Mouse (Mus musculus) T-cell, adult 2 months (primary cell): ENCODE data around the gene Hhipl1.

Source experiments
- DNase-seq: peaks from one replicate; pipeline ENCODE4 v3.0.0; 2022; ENCODE audit warnings: low spot score

Gene Hhipl1

DNA sequence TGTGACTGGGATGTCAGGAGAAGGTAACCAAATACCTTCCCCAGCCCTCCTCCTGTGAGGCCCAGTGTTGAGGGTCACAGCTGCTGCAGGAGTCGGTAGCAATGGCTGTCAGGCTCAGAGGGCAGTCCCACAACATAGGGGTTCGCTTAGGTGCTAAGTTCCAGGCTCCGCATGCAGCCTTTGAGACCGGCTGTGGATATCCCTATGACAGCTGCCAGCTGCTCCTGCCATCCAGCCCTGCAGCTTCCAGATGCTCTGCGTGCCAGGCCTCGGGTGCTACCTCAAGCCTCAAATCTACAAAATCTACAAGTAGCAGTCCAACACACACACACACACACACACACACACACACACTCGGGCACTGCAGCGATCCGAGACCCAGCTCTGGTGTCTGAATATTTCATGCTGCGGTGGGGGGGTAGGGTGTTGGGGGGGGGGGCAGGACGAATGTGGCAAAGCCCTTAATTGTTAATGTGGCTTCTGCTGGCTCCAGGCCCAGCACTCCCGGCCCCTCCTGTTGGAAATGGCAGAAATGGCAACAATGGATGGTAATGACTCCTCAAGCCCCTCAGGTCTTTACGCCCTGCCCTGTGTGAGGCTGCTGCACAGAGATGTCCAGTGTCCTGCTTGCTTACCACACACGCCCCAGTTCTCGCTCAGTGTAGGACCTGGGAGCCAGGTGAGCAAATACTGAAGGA is 27.7 kb upstream of the Hhipl1 start:
- DNase-seq = no peak

GRCm38 (mm10) chr12:108284455-108285224 is 21.4 kb upstream of the Hhipl1 start:
- DNase-seq = no peak

DNA sequence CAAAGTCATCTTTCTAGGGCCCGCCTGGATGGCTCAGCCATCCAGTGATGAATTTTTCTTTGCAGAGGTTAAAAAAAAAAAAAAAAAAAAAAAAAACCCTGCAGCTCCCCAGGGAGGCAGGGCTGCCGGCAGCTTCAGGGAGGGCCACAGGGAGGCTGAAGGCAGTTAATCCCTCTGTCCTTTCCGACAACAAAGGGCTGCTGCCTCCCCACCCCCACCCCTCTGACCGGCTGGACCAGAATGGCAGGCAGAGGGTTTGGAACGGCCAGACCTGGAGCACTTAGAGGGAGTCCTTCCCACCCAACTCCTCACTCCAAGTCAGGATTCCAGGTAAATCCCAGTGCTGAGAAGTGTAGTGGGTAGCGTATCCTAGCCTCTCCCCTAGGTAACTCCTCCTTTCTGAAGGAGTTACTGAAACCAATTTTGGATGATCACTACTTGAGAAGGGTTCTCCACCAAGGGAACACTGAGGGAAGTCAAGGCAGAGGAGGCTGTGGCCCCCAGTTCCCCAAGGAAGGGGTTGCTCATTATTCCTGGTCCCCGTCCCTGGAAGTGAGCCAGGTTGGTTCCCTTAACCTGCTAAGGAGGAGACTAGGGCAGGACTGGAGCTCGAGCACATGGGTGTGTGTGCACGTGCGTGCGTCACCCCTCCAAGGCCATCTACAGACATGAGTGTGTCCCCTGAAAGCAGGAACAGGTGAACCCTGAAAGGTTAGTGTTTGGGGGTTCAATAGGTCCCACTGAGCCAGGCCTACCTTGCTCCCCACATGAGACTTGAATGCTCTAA is 20.7 kb upstream of the Hhipl1 start:
- DNase-seq = no peak

- DNase-seq = no peak
Observed at GRCm38 (mm10) chr12:108286381-108286780, 19.7 kb upstream of the Hhipl1 start.

DNA sequence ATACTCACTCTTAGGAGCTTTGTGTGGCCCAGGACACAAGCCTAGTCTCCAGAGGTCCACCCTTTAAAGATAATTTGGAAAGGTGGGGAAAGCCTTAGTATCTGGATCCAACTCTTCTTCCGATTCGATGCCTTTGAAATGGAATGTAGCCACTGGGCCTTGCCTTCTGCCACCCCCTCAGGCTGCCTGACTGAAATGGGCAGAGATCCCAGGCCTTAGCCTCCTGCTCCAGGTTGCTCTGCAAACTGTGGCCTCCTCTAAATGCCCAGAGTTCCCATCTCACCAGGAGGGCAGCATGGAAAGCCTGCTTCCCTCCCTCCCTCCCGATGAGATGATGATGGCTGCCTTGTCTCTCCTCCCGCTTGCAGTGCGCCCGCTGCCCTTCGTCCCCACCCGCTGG is 19.1 kb upstream of the Hhipl1 start:
- no peak for DNase-seq

DNA sequence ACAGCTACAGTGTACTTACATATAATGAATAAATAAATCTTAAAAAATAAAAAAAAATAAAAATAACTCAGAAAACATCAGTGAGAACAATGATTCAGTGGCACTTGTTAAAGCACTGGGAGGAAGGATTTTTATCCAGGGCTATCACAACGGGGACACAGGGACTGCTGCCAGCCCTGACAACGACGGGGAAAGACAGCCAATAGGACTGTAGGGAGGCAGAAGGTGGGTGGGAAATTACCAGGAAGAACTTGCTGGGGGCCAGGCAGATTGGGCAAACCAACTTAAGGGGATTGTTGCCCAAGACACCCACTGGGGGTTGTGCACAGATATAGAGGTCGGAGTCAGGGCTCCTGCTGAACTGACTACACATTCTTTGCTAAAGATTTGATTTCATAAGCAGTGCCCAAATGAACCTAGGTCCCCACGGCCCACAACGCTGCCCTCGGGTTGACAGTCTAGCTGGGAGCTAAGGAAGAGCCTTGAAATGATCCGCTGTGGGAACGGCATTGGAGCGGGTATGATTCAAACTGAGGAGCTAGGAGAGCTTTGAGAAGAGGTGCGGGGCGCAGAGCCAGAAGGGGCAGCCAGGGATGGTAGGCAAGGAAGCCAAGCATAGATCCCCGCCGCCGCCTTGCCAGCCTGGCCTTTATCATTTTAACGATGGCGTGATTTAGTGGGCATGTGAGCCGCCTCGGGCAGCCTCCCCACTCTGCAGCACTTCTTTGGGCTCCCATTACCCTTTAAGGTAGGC is 17.8 kb upstream of the Hhipl1 start:
- DNase-seq = no peak

GRCm38 (mm10) chr12:108292419-108292818 is 13.7 kb upstream of the Hhipl1 start:
- no peak for DNase-seq

DNA sequence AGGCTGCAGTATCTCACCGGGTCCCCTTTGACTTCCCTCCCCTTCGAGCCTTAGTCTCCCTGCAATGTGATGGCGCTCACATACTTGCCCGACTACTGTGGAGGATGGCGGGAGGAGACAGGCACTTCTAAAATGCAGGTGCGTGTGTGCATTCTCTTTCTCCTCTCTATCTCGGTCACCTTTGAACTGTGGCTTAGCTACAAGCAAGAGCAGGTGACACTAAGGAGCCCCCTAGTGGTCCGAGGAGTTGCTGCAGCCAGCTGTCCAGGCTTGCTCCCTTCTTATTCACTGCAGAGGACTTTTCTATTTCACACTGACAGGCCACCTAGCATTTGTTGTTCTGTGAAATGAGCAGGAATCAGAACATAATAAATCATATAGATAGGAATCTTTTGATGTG is 13.1 kb upstream of the Hhipl1 start:
- peak; percentile 60 for DNase-seq

- DNase-seq = no peak
Observed at GRCm38 (mm10) chr12:108294620-108295019, 11.4 kb upstream of the Hhipl1 start.

DNA sequence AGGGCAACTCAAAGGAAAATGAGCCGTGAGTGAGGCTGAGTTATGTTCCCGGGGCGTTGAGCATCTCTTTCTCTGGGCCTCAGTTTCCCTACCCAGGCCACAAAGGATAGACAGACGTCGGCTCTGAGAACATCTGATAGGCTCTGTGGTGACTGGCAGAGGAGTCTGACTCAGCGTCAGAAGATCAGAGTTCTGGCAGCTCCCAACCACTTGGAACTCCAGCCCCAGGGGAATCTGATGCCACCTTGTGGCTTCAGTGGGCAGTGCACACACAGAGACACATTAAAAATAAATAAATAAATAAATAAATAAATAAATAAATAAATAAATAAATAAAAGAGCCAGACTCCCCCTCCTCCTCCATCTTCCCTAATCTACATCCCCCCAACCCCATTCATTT is 9.0 kb upstream of the Hhipl1 start:
- DNase-seq = no peak

GRCm38 (mm10) chr12:108301006-108301405 is 5.1 kb upstream of the Hhipl1 start:
- no peak for DNase-seq

- no peak for DNase-seq
Observed at GRCm38 (mm10) chr12:108303778-108304365, 2.2 kb upstream of the Hhipl1 start.

GRCm38 (mm10) chr12:108305172-108305571 is 898 bp upstream of the Hhipl1 start:
- DNase-seq = no peak

GRCm38 (mm10) chr12:108307553-108307952 is 1.5 kb downstream of the Hhipl1 start:
- DNase-seq = peak; percentile 22

DNA sequence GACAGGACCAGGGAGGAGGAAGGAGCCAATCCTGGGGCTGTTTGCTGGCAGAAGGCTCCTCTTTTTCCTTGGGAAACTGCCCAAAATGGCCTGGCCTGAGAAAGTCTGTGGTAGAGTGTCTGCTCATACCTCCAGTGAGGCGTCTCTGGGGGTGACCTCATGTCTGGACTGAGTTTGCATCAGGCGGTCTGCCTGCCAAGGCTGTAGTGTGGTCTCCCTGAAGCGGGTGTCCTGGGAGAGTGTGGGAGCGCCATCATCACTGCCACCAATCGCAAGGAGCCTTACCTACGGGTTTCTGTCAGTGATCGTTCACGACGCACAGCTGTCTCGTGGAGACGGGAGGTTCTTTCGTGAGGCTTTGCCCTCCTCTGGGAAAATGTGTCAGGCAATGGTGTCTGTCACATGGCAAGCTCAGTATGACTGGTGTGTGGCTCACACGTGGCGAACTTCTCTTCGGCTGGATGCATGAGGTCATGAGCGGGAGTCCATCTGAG is 2.3 kb downstream of the Hhipl1 start:
- no peak for DNase-seq

GRCm38 (mm10) chr12:108309116-108309794 is 3.2 kb downstream of the Hhipl1 start:
- no peak for DNase-seq

DNA sequence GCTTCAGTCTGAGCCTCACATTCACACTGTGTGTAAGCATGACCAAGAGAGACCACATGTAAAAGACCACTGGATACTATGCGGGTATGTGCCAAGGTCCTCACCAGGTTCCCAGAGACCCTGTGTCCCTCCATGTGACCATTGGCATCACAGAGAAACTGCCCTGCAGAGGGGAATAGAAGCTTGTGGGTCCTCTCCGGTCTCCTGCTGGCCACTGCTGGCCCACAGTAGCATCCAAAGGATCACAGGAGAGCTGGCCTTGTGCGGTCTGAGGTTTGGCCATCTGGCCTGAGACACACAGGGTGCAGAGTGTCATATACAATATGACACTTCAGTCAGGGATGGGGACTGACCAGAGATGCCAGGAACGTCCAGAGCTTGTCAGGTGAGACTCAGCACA is 4.0 kb downstream of the Hhipl1 start:
- no peak for DNase-seq

- no peak for DNase-seq
Observed at GRCm38 (mm10) chr12:108310456-108311027, 4.5 kb downstream of the Hhipl1 start.

DNA sequence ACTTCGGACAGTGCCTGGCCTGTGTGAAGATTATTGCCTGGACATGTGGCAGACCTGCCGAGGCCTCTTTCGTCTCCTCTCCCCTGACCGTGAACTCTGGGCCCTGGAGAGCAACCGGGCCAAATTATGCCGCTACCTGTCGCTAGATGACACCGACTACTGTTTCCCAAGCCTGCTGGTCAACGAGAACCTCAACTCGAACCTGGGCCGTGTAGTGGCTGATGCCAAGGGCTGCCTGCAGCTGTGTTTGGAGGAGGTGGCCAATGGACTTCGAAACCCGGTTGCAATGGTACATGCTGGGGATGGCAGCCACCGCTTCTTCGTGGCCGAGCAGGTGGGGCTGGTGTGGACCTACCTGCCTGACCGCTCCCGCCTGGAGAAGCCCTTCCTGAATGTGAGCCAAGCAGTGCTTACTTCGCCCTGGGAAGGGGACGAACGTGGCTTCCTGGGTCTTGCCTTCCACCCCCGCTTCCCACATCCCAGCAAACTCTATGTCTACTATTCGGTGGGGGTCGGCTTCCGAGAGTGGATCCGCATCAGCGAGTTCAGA is 5.7 kb downstream of the Hhipl1 start:
- DNase-seq = no peak

GRCm38 (mm10) chr12:108312432-108312851 is 6.4 kb downstream of the Hhipl1 start:
- no peak for DNase-seq
